Mouse (Mus musculus) MEL (cell line): ENCODE data around the gene Ifitm10. TPM values are rescaled to one million over a fixed set of nuclear protein-coding genes. Genes with fewer than 3 reads are reported as not detected.

Experiments
- DNase-seq: peaks from one replicate; pipeline ENCODE4 v3.0.0; 2011; ENCODE audit warnings: low read depth, low spot score
- H3K27ac ChIP-seq: 2 replicates; pipeline ENCODE4 v1.5.1; 2012; ENCODE audit warnings: low read depth, mild to moderate bottlenecking, control low read depth, low read length, moderate library complexity; ENCODE audit not compliant: control insufficient read depth
- H3K27me3 ChIP-seq, 2 experiments: fragments of 150-350 bp in 1 of 2; sonication (generic) in 1 of 2; 2 replicates each; pipeline ENCODE4 v1.6.1; 2012; ENCODE audit warnings: low read length in 2 of 2, mild to moderate bottlenecking in 2 of 2, improper control_type of control experiment in 1 of 2, moderate library complexity in 1 of 2; ENCODE audit not compliant: insufficient read depth in 2 of 2, control insufficient read depth in 1 of 2
- H3K36me3 ChIP-seq, 2 experiments: 2 replicates each; pipeline ENCODE4 v1.6.1; 2012 to 2014; ENCODE audit warnings: low read length in 2 of 2, improper control_type of control experiment in 1 of 2, inconsistent platforms in 1 of 2, mild to moderate bottlenecking in 1 of 2; ENCODE audit not compliant: insufficient read depth in 2 of 2, control insufficient read depth in 1 of 2
- H3K4me1 ChIP-seq, 2 experiments: fragments of 150-350 bp in 1 of 2; sonication (generic) in 1 of 2; 2 replicates each; pipeline ENCODE4 v1.6.1; 2012; ENCODE audit warnings: low read length in 2 of 2, improper control_type of control experiment in 1 of 2, mild to moderate bottlenecking in 1 of 2; ENCODE audit not compliant: insufficient read depth in 2 of 2, control insufficient read depth in 1 of 2
- H3K4me3 ChIP-seq, 2 experiments: fragments of 150-350 bp in 1 of 2; sonication (generic) in 1 of 2; 2 replicates each; pipeline ENCODE4 v1.5.1; 2012; ENCODE audit warnings: low read depth in 2 of 2, low read length in 2 of 2, mild to moderate bottlenecking in 2 of 2, moderate library complexity in 2 of 2, control low read depth in 1 of 2, improper control_type of control experiment in 1 of 2; ENCODE audit not compliant: control insufficient read depth in 1 of 2, insufficient read depth in 1 of 2
- H3K79me2 ChIP-seq: 2 replicates; pipeline ENCODE4 v1.6.1; 2012; ENCODE audit warnings: mild to moderate bottlenecking, low read length, moderate library complexity; ENCODE audit not compliant: control insufficient read depth, poor library complexity, insufficient read depth
- H3K9ac ChIP-seq: 2 replicates; pipeline ENCODE4 v1.6.1; 2012; ENCODE audit warnings: low read depth, mild to moderate bottlenecking, control low read depth, low read length, moderate library complexity; ENCODE audit not compliant: control insufficient read depth, poor library complexity, severe bottlenecking
- H3K9me3 ChIP-seq: fragments of 150-350 bp; sonication (generic); replicated peaks from 2 replicates; pipeline ENCODE4 v1.6.1; 2012; ENCODE audit warnings: mild to moderate bottlenecking, low read length, improper control_type of control experiment, moderate library complexity; ENCODE audit not compliant: insufficient read depth
- CTCF ChIP-seq, 3 experiments: IDR thresholded peaks in 2 of 3; conservative IDR thresholded peaks in 1 of 3; 2 replicates each; pipeline ENCODE4 v1.5.1; 2011 to 2012; ENCODE audit warnings: low read length in 3 of 3, low read depth in 2 of 3, mild to moderate bottlenecking in 2 of 3, improper control_type of control experiment in 1 of 3, inconsistent platforms in 1 of 3, mixed read lengths in 1 of 3, moderate library complexity in 1 of 3; ENCODE audit not compliant: control insufficient read depth in 1 of 3, insufficient read depth in 1 of 3, poor library complexity in 1 of 3, severe bottlenecking in 1 of 3
- E2F4 ChIP-seq: IDR thresholded peaks from 2 replicates; pipeline ENCODE4 v1.6.1; 2011; ENCODE audit warnings: low read depth, low read length, improper control_type of control experiment, borderline replicate concordance
- EP300 ChIP-seq, 2 experiments: IDR thresholded peaks; 2 replicates each; pipeline ENCODE4 v1.6.1; 2011; ENCODE audit warnings: improper control_type of control experiment in 2 of 2, low read length in 2 of 2, low read depth in 1 of 2, mild to moderate bottlenecking in 1 of 2
- GABPA ChIP-seq: IDR thresholded peaks from 2 replicates; pipeline ENCODE4 v1.6.1; 2012; ENCODE audit warnings: low read depth, mild to moderate bottlenecking, inconsistent platforms, low read length, improper control_type of control experiment, moderate library complexity
- MAX ChIP-seq: IDR thresholded peaks from 2 replicates; pipeline ENCODE4 v1.6.1; 2011; ENCODE audit warnings: low read length, improper control_type of control experiment
- MAZ ChIP-seq: IDR thresholded peaks from 2 replicates; pipeline ENCODE4 v1.6.1; 2012; ENCODE audit warnings: low read depth, mild to moderate bottlenecking, inconsistent platforms, low read length, improper control_type of control experiment
- MEF2A ChIP-seq: IDR thresholded peaks from 2 replicates; pipeline ENCODE4 v1.6.1; 2014; ENCODE audit warnings: low read depth, mild to moderate bottlenecking, inconsistent platforms, low read length, improper control_type of control experiment; ENCODE audit not compliant: poor library complexity, insufficient replicate concordance, severe bottlenecking; ENCODE audit errors: extremely low read depth
- MYB ChIP-seq: IDR thresholded peaks from 2 replicates; pipeline ENCODE4 v1.6.1; 2011; ENCODE audit warnings: mild to moderate bottlenecking, low read depth, low read length, improper control_type of control experiment
- POLR2AphosphoS2 ChIP-seq: IDR thresholded peaks from 2 replicates; pipeline ENCODE4 v1.6.1; 2011; ENCODE audit warnings: low read length, improper control_type of control experiment
- RCOR1 ChIP-seq: IDR thresholded peaks from 2 replicates; pipeline ENCODE4 v1.6.1; 2012; ENCODE audit warnings: low read depth, mild to moderate bottlenecking, inconsistent platforms, low read length, improper control_type of control experiment
- SIN3A ChIP-seq: IDR thresholded peaks from 2 replicates; pipeline ENCODE4 v1.6.1; 2012; ENCODE audit warnings: low read length, improper control_type of control experiment, inconsistent platforms
- TBP ChIP-seq: IDR thresholded peaks from 2 replicates; pipeline ENCODE4 v1.8.0; 2011; ENCODE audit warnings: low read depth, low read length, improper control_type of control experiment
- USF1 ChIP-seq: IDR thresholded peaks from 2 replicates; pipeline ENCODE4 v1.6.1; 2014; ENCODE audit warnings: low read depth, mild to moderate bottlenecking, inconsistent platforms, low read length, improper control_type of control experiment, moderate library complexity
- ZC3H11A ChIP-seq: IDR thresholded peaks from 2 replicates; pipeline ENCODE4 v1.6.1; 2012; ENCODE audit warnings: low read depth, mild to moderate bottlenecking, inconsistent platforms, low read length, improper control_type of control experiment
- ZKSCAN1 ChIP-seq: IDR thresholded peaks from 2 replicates; pipeline ENCODE4 v1.6.1; 2012; ENCODE audit warnings: low read depth, mild to moderate bottlenecking, inconsistent platforms, low read length, improper control_type of control experiment, moderate library complexity
- polyA plus RNA-seq, 2 experiments: library from polyadenylated mRNA; stranded (reverse) in 1 of 2; unstranded in 1 of 2; fragments of >175 nt in 1 of 2; fragments of >200 nt in 1 of 2; gene quantifications; 2 replicates each; pipeline versions ENCODE4 v1.2.1 to v1.2.4; 2012; ENCODE audit warnings: low replicate concordance in 2 of 2, low read depth in 1 of 2; ENCODE audit not compliant: insufficient read length in 2 of 2, insufficient read depth in 1 of 2, missing spikeins in 1 of 2
- total RNA-seq: library from RNA; depleted of rRNA; stranded (reverse); fragments of 300-350 nt; gene quantifications from 2 replicates; pipeline ENCODE4 v1.2.3, GENCODE M21; 2012; rRNA removed

The Ifitm10 gene
- total RNA-seq (not detected in 2 replicates), polyA plus RNA-seq (under 1 TPM in 1 of 2 experiments, not detected in 1; 0.21 TPM)

DNA sequence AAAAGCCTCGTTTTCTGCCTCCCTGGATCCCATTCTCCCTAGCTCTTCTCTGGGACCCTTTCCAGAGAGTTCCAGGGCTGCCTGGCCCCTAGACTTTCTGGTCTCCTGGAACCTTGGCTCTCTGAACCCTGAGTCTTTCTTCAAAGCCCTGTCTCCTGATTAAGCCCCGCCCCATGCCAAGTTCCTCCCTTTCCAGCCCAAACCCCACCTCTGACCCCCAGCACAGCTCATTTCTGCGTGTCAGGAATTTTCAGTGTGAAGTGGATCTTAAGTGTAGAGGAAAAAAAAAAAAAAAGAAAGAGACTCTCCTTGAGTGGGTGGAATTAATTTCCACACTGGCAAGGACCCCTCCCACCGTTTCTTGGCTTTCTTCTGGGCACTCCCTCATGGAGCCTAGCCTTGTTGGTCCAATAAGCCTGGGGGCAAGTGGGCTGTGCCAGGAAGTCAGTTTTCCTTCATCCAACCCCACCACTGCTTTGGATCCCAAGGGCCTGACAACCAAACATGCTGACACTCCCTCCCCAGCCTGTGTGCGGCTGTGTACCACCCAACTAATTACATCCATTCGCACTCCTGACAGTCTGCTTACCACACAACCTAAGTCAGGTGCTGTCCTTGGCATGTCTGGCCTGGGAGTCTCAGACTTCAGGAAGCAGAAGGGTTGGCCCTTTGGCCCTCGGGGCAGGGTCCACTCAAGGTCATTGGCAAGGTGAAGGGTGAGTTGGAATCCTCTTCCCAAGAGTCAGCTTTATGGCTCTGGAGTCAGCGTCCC is at the start of gene Ifitm10:
Gene Ifitm10, minus strand, starts transcription at position 113 of the 772 bp plus-strand sequence.
- Histone ChIP-seq H3K4me1 (peaks cover 9 to 22% of the 10 kb centered on the region in 2 experiments), H3K27me3 (no peaks in the 10 kb centered on the region; a peak in 1 of 4 replicates), H3K27ac (no peak within 1 kb of the TSS)

DNA sequence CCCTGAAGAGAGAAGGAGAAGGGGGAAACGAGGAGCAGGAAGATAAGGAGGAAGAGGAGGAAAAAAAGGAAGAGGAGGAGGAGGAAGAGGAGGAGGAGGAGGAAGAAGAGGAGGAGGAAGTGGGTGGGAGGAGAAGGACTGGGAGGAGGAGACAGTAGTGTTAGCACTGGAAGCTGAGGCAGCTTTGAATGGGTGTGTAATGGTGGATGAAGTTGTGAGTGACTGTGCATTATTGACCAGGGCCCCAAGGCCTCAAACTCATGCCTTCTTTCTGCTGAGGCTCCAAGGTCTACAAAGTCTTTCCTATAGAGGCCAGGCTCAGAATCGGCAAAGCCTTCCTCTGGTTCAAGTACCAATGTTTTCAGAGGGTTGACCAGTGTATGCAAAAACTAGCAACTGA is 48.3 kb upstream of the Ifitm10 start:
- Histone ChIP-seq H3K27me3 (no peaks in the 10 kb centered on the region), H3K4me1 (peaks cover 14 to 21% of the 10 kb centered on the region in 2 experiments), H3K4me3 (no peak overlapping the region), H3K36me3 (peaks cover 0 to 15% of the 10 kb centered on the region in 2 experiments; a peak in 2 of 4 replicates), H3K9ac (no peak overlapping the region), H3K9me3 (no peaks in the 10 kb centered on the region), H3K27ac (peak overlapping the region; percentile 19), H3K79me2 (no peaks in the 10 kb centered on the region)
- TF ChIP-seq E2F4 (no peak), MAX (no peak), MAZ (no peak)
- no peak for DNase-seq

More for the DNA sequence above, at the start of gene Ifitm10:
- Histone ChIP-seq H3K79me2 (no peaks in the 10 kb centered on the region), H3K4me3 (no peak within 1 kb of the TSS), H3K36me3 (peaks cover under 1 to 19% of the 10 kb centered on the region in 2 experiments; a peak in 3 of 4 replicates), H3K9ac (no peak within 1 kb of the TSS), H3K9me3 (no peaks in the 10 kb centered on the region)
- TF ChIP-seq MEF2A (no peak), RCOR1 (no peak), GABPA (no peak), SIN3A (no peak), USF1 (no peak), E2F4 (no peak), CTCF (IDR thresholded peaks at IDR 0.05 in 2 of 3, conservative IDR thresholded peaks at IDR 0.05 in 1 of 3; ENCODE audit: control insufficient read depth in 1 of 3, insufficient read depth in 1 of 3, low read depth in 2 of 3, low read length in 3 of 3, poor library complexity in 1 of 3, severe bottlenecking in 1 of 3) (no peak), ZC3H11A (no peak), MYB (no peak), TBP (no peak), EP300 (IDR thresholded peaks at IDR 0.05; ENCODE audit: low read depth in 1 of 2, low read length in 2 of 2) (no peak), POLR2AphosphoS2 (no peak), ZKSCAN1 (no peak)
- no peak for DNase-seq
